Mouse (Mus musculus) liver, embryonic 14.5 days (tissue): ENCODE measurements around the gene Gm10100.

Experiments
- CTCF ChIP-seq: IDR thresholded peaks from 2 replicates; pipeline ENCODE4 v1.5.1; 2016; ENCODE audit warnings: antibody characterized with exemption, low read depth, control low read depth
- EP300 ChIP-seq: IDR thresholded peaks from 2 replicates; pipeline ENCODE4 v1.6.1; 2016; ENCODE audit warnings: antibody characterized with exemption, low read depth

- TF ChIP-seq EP300 (no peak), CTCF (no peak)
These were observed 12.6 kb upstream of the Gm10100 start for GRCm38 (mm10) chr10:77713734-77714133.
